Mouse (Mus musculus): ENCODE data around the gene 2210016L21Rik. TPM values are rescaled to one million over a fixed set of nuclear protein-coding genes. Genes with fewer than 3 reads are reported as not detected.

The 2210016L21Rik gene
- total and polyA plus RNA-seq, 3 experiments, result 10.2 to 31.7 (median 25.3) TPM

- H3K27ac ChIP-seq, result no peak overlapping the region
- intact Hi-C loops (cut with DNase I), result no loop called here
- no peak for DNase-seq
- H3K79me2 ChIP-seq (replicated peaks; ENCODE audit: control insufficient read depth, insufficient read depth, low read length), result no peaks in the 10 kb centered on the region
- H3K4me1 ChIP-seq (ENCODE audit: control insufficient read depth, insufficient read depth, low read length), result no peaks in the 10 kb centered on the region
- H3K4me3 ChIP-seq, result no peak overlapping the region
- H3K36me3 ChIP-seq (ENCODE audit: control insufficient read depth, insufficient read depth, low read length), result no peaks in the 10 kb centered on the region
- TF ChIP-seq EP300 (IDR thresholded peaks at IDR 0.05; ENCODE audit: insufficient read depth, low read depth, low read length) (no peak), POLR2A (IDR thresholded peaks at IDR 0.05; ENCODE audit: insufficient read depth, low read depth, low read length) (no peak), CTCF (IDR thresholded peaks at IDR 0.05) (no peak)
- H3K27me3 ChIP-seq (ENCODE audit: control insufficient read depth, insufficient read depth, low read length), result no peaks in the 10 kb centered on the region
- WGBS, result 86% methylated on average over 5 of the region's 5 CpGs
- H3K9ac ChIP-seq (ENCODE audit: low read depth, low read length), result no peak overlapping the region
These were observed 16.1 kb downstream of the 2210016L21Rik start for GRCm38 (mm10) chr5:114958069-114958468.

GRCm38 (mm10) chr5:114961590-114962360 is 19.8 kb downstream of the 2210016L21Rik start:
- 45% methylated on average over 4 of the region's 4 CpGs for WGBS
- TF ChIP-seq EP300 (IDR thresholded peaks at IDR 0.05; ENCODE audit: insufficient read depth, low read depth, low read length), result no peak
- no peak for TF ChIP-seq POLR2A (IDR thresholded peaks at IDR 0.05; ENCODE audit: insufficient read depth, low read depth, low read length)
- TF ChIP-seq CTCF (IDR thresholded peaks at IDR 0.05), result no peak
- intact Hi-C loops (cut with DNase I), result no loop called here
- Histone ChIP-seq H3K36me3 (ENCODE audit: control insufficient read depth, insufficient read depth, low read length) (no peaks in the 10 kb centered on the region), H3K27me3 (ENCODE audit: control insufficient read depth, insufficient read depth, low read length) (no peaks in the 10 kb centered on the region), H3K9ac (ENCODE audit: low read depth, low read length) (no peak overlapping the region), H3K4me3 (no peak overlapping the region), H3K79me2 (replicated peaks; ENCODE audit: control insufficient read depth, insufficient read depth, low read length) (no peaks in the 10 kb centered on the region), H3K4me1 (ENCODE audit: control insufficient read depth, insufficient read depth, low read length) (no peaks in the 10 kb centered on the region; the same call in 1 of the 2 replicates), H3K27ac (no peak overlapping the region)
- no peak for DNase-seq

- H3K27me3 ChIP-seq (ENCODE audit: control insufficient read depth, insufficient read depth, low read length), result no peaks in the 10 kb centered on the region; the same call in none of the 2 replicates
- DNase-seq, result no peak
- WGBS, result 44% methylated on average over 7 of the region's 7 CpGs
- intact Hi-C loops (cut with DNase I), result no loop called here
- H3K4me1 ChIP-seq (ENCODE audit: control insufficient read depth, insufficient read depth, low read length), result no peaks in the 10 kb centered on the region; the same call in 1 of the 2 replicates
- no peaks in the 10 kb centered on the region for H3K36me3 ChIP-seq (ENCODE audit: control insufficient read depth, insufficient read depth, low read length)
- TF ChIP-seq POLR2A (IDR thresholded peaks at IDR 0.05; ENCODE audit: insufficient read depth, low read depth, low read length) (no peak), CTCF (IDR thresholded peaks at IDR 0.05) (no peak), EP300 (IDR thresholded peaks at IDR 0.05; ENCODE audit: insufficient read depth, low read depth, low read length) (no peak)
- H3K27ac ChIP-seq, result no peak overlapping the region
- H3K79me2 ChIP-seq (replicated peaks; ENCODE audit: control insufficient read depth, insufficient read depth, low read length), result no peaks in the 10 kb centered on the region
- H3K4me3 ChIP-seq, result no peak overlapping the region
- no peak overlapping the region for H3K9ac ChIP-seq (ENCODE audit: low read depth, low read length)
These were observed 22.5 kb downstream of the 2210016L21Rik start for GRCm38 (mm10) chr5:114964315-114964966.

- no peaks in the 10 kb centered on the region; the same call in none of the 2 replicates for H3K27me3 ChIP-seq (ENCODE audit: control insufficient read depth, insufficient read depth, low read length)
- no peaks in the 10 kb centered on the region for H3K36me3 ChIP-seq (ENCODE audit: control insufficient read depth, insufficient read depth, low read length)
- H3K27ac ChIP-seq, result no peak overlapping the region
- H3K4me3 ChIP-seq, result no peak overlapping the region
- TF ChIP-seq POLR2A (IDR thresholded peaks at IDR 0.05; ENCODE audit: insufficient read depth, low read depth, low read length) (no peak), EP300 (IDR thresholded peaks at IDR 0.05; ENCODE audit: insufficient read depth, low read depth, low read length) (no peak), CTCF (IDR thresholded peaks at IDR 0.05) (no peak)
- DNase-seq, result no peak
- H3K9ac ChIP-seq (ENCODE audit: low read depth, low read length), result no peak overlapping the region
- no peaks in the 10 kb centered on the region for H3K79me2 ChIP-seq (replicated peaks; ENCODE audit: control insufficient read depth, insufficient read depth, low read length)
- intact Hi-C loops (cut with DNase I), result no loop called here
- WGBS, result 45% methylated on average over 17 of the region's 17 CpGs
- no peaks in the 10 kb centered on the region; the same call in 1 of the 2 replicates for H3K4me1 ChIP-seq (ENCODE audit: control insufficient read depth, insufficient read depth, low read length)
These were observed 23.3 kb downstream of the 2210016L21Rik start for GRCm38 (mm10) chr5:114964967-114965898.

GRCm38 (mm10) chr5:114967523-114968268 is 25.7 kb downstream of the 2210016L21Rik start:
- TF ChIP-seq POLR2A (IDR thresholded peaks at IDR 0.05; ENCODE audit: insufficient read depth, low read depth, low read length) (no peak), EP300 (IDR thresholded peaks at IDR 0.05; ENCODE audit: insufficient read depth, low read depth, low read length) (no peak), CTCF (IDR thresholded peaks at IDR 0.05) (no peak)
- Histone ChIP-seq H3K9ac (ENCODE audit: low read depth, low read length) (no peak overlapping the region), H3K79me2 (replicated peaks; ENCODE audit: control insufficient read depth, insufficient read depth, low read length) (no peaks in the 10 kb centered on the region), H3K4me1 (ENCODE audit: control insufficient read depth, insufficient read depth, low read length) (no peaks in the 10 kb centered on the region; the same call in 1 of the 2 replicates), H3K4me3 (no peak overlapping the region), H3K36me3 (ENCODE audit: control insufficient read depth, insufficient read depth, low read length) (no peaks in the 10 kb centered on the region), H3K27me3 (ENCODE audit: control insufficient read depth, insufficient read depth, low read length) (no peaks in the 10 kb centered on the region; the same call in none of the 2 replicates), H3K27ac (no peak overlapping the region)
- intact Hi-C loops (cut with DNase I), result no loop called here
- DNase-seq, result no peak
- WGBS, result 29% methylated on average over 14 of the region's 14 CpGs

All from heart, adult 2 months (tissue).